ENCODE assay signal across 10 mouse cellular contexts in genomic region chr1:81300735-81301134, GRCm38 (mm10).
DNase-seq lines count a peak whose midpoint lies in the region; ATAC-seq and TF ChIP-seq lines count a peak whose summit lies in the region.
"Had no signal": no experiment of that assay in that cellular context is flagged by ENCODE, and none has a peak within 500 bp of the region (broad histone marks: within the 10 kb centered on the region; RNA-seq: fewer than 3 reads in every experiment).

No protein-coding gene starts in this region.

- ATAC-seq in forebrain, postnatal 0 days: peak; percentile 68
- ATAC-seq in neural tube, embryonic 15.5 days (ENCODE audit: low FRiP score): peak; percentile 74

- peak; percentile 69 for TF ChIP-seq CTCF in forebrain, postnatal 0 days (IDR thresholded peaks at IDR 0.05; ENCODE audit: low read depth)

- no peaks in the 10 kb centered on the region for H3K27me3 ChIP-seq in forebrain, postnatal 0 days (ENCODE audit: insufficient read depth, low read length)
- no peaks in the 10 kb centered on the region for H3K27me3 ChIP-seq in neural tube, embryonic 15.5 days (replicated peaks)
- H3K27me3 ChIP-seq: liver, embryonic 15.5 days had no signal

- no peaks in the 10 kb centered on the region for H3K36me3 ChIP-seq in forebrain, postnatal 0 days (ENCODE audit: insufficient read depth)
- H3K36me3 ChIP-seq in neural tube, embryonic 15.5 days: no peaks in the 10 kb centered on the region; the same call in 1 of the 2 replicates
- H3K36me3 ChIP-seq: liver, embryonic 15.5 days had no signal

- H3K4me3 ChIP-seq in forebrain, postnatal 0 days (ENCODE audit: low read depth, low read length): no peak overlapping the region
- no peak overlapping the region for H3K4me3 ChIP-seq in neural tube, embryonic 15.5 days (replicated peaks)
- H3K4me3 ChIP-seq: erythroblast, embryonic 14.5 days; liver, embryonic 15.5 days had no signal

- no peak overlapping the region for H3K27ac ChIP-seq in forebrain, postnatal 0 days (ENCODE audit: low read depth, low read length)
- no peak overlapping the region for H3K27ac ChIP-seq in neural tube, embryonic 15.5 days (replicated peaks)
- H3K27ac ChIP-seq: liver, embryonic 15.5 days had no signal

- 45% methylated on average over 4 of the region's 4 CpGs for WGBS in forebrain, postnatal 0 days
- WGBS in neural tube, embryonic 15.5 days: 57% methylated on average over 4 of the region's 4 CpGs

- no peak overlapping the region for H3K4me2 ChIP-seq in forebrain, postnatal 0 days (ENCODE audit: low read depth)
- no peak overlapping the region for H3K4me2 ChIP-seq in neural tube, embryonic 15.5 days
- H3K4me2 ChIP-seq: liver, embryonic 15.5 days had no signal

- no peaks in the 10 kb centered on the region for H3K4me1 ChIP-seq in forebrain, postnatal 0 days (ENCODE audit: insufficient read depth)
- 0 out of 2 replicates have a peak, but pooled peaks cover 4% of the 10 kb centered on the region for H3K4me1 ChIP-seq in neural tube, embryonic 15.5 days
- H3K4me1 ChIP-seq: liver, embryonic 15.5 days had no signal

- H3K9me3 ChIP-seq in forebrain, postnatal 0 days (ENCODE audit: low read length): no peaks in the 10 kb centered on the region
- H3K9me3 ChIP-seq in neural tube, embryonic 15.5 days (replicated peaks): no peaks in the 10 kb centered on the region
- H3K9me3 ChIP-seq: liver, embryonic 15.5 days had no signal

- H3K9ac ChIP-seq in forebrain, postnatal 0 days: no peak overlapping the region
- H3K9ac ChIP-seq in neural tube, embryonic 15.5 days (replicated peaks): no peak overlapping the region
- H3K9ac ChIP-seq: liver, embryonic 15.5 days had no signal

- DNase-seq in adrenal gland, postnatal 10 days: peak; percentile 8
- DNase-seq in adrenal gland, adult 18-20 months (ENCODE audit: low spot score in 2 of 2): no peak
- peak; percentile 3 for DNase-seq in lung, postnatal 36 days
- no peak for DNase-seq in lung, postnatal 14 days
- DNase-seq in forebrain, postnatal 0 days: peak; percentile 56
- DNase-seq in adrenal gland, adult 2 months: no peak
- DNase-seq in gastrocnemius, postnatal 4 days (ENCODE audit: low spot score in 2 of 2): no peak

Comparison
In these comparisons a context has a peak if more than half of its experiments do, and no peak if none do; other contexts are left out.
1. DNase-seq: peak in adrenal gland, postnatal 10 days (single experiment), lung, postnatal 36 days (single experiment) and forebrain, postnatal 0 days (single experiment); none in adrenal gland, adult 18-20 months (0 of 2), lung, postnatal 14 days (single experiment), adrenal gland, adult 2 months (single experiment) and gastrocnemius, postnatal 4 days (0 of 2).